Mouse (Mus musculus) E14TG2a.4 (cell line): Measurements from ENCODE around the gene Hif1an.

ENCODE experiments used
- CTCF ChIP-seq: conservative IDR thresholded peaks from 2 replicates; pipeline ENCODE4 v1.5.1; 2014; ENCODE audit warnings: low read length
- NANOG ChIP-seq: IDR thresholded peaks from 2 replicates; pipeline ENCODE4 v1.6.1; 2014; ENCODE audit warnings: borderline replicate concordance, low read length, mixed read lengths

- no peak for TF ChIP-seq CTCF
- TF ChIP-seq NANOG = no peak
Observed at GRCm38 (mm10) chr19:44554861-44555590, 7.6 kb upstream of the Hif1an start, which contains the start of gene Ndufb8.
